Mouse (Mus musculus) bone marrow, adult 2 months (tissue): ENCODE measurements around the gene B4galt3. TPM values are rescaled to one million over a fixed set of nuclear protein-coding genes. Genes with fewer than 3 reads are reported as not detected.

ENCODE experiments used
- H3K27ac ChIP-seq: fragments of 200-500 bp; 2 replicates; pipeline ENCODE4 v1.5.1; 2012; ENCODE audit warnings: low read depth, mild to moderate bottlenecking, control low read depth, inconsistent platforms, low read length; ENCODE audit not compliant: control insufficient read depth, poor library complexity, insufficient read depth
- H3K4me1 ChIP-seq: fragments of 200-500 bp; 2 replicates; pipeline ENCODE4 v1.6.1; 2011; ENCODE audit warnings: low read length; ENCODE audit not compliant: control insufficient read depth, insufficient read depth
- H3K4me3 ChIP-seq: fragments of 200-500 bp; replicated peaks from 2 replicates; pipeline ENCODE3; 2011; ENCODE audit warnings: mild to moderate bottlenecking, low read depth, low read length, control low read depth; ENCODE audit not compliant: control insufficient read depth
- CTCF ChIP-seq: fragments of 200-500 bp; IDR thresholded peaks from 2 replicates; pipeline ENCODE4 v1.5.1; 2011; ENCODE audit warnings: low read length, control low read depth; ENCODE audit not compliant: control insufficient read depth, insufficient read depth
- POLR2A ChIP-seq: fragments of 200-500 bp; IDR thresholded peaks from 2 replicates; pipeline ENCODE4 v1.6.1; 2011; ENCODE audit warnings: low read depth, mild to moderate bottlenecking, control low read depth, low read length, borderline replicate concordance; ENCODE audit not compliant: control insufficient read depth
- WGBS: fragments of 180-500 bp; shearing (Covaris S2); methylation state at CpG from one replicate; pipeline ENCODE4 v1.1.7; 2018; 5-methylcytosine and 5-hydroxymethylcytosine counted together
- polyA plus RNA-seq: library from polyadenylated mRNA; stranded (reverse); fragments of >200 nt; gene quantifications from 2 replicates; pipeline ENCODE4 v1.2.4, GENCODE M21; 2011; ENCODE audit warnings: low replicate concordance; ENCODE audit not compliant: missing spikeins, insufficient read depth, insufficient read length

The B4galt3 gene
- polyA plus RNA-seq, 1 experiment, result 67.5 TPM

GRCm38 (mm10) chr1:171320151-171320550 is 50.0 kb downstream of the B4galt3 start:
- no peak overlapping the region for H3K4me3 ChIP-seq
- no peaks in the 10 kb centered on the region for H3K4me1 ChIP-seq
- no peak overlapping the region for H3K27ac ChIP-seq
- 66% methylated on average over 5 of the region's 5 CpGs for WGBS
- TF ChIP-seq POLR2A, result no peak
- no peak for TF ChIP-seq CTCF

- Histone ChIP-seq H3K4me1 (no peaks in the 10 kb centered on the region; the same call in 1 of the 2 replicates), H3K27ac (no peak overlapping the region), H3K4me3 (no peak overlapping the region)
- TF ChIP-seq POLR2A (no peak), CTCF (no peak)
These were observed 51.3 kb downstream of the B4galt3 start for GRCm38 (mm10) chr1:171321415-171321814.

GRCm38 (mm10) chr1:171322012-171322411 is 51.9 kb downstream of the B4galt3 start:
- H3K27ac ChIP-seq, result no peak overlapping the region
- TF ChIP-seq POLR2A (no peak), CTCF (no peak)
- 67% methylated on average over 1 of the region's 1 CpGs for WGBS
- no peak overlapping the region for H3K4me3 ChIP-seq
- H3K4me1 ChIP-seq, result no peaks in the 10 kb centered on the region; the same call in 1 of the 2 replicates

GRCm38 (mm10) chr1:171325571-171325970 is 55.4 kb downstream of the B4galt3 start:
- 89% methylated on average over 2 of the region's 2 CpGs for WGBS
- TF ChIP-seq POLR2A, result no peak
- TF ChIP-seq CTCF, result no peak
- no peak overlapping the region for H3K4me3 ChIP-seq

More at GRCm38 (mm10) chr1:171325571-171325970, 55.4 kb downstream of the B4galt3 start:
- Histone ChIP-seq H3K27ac (no peak overlapping the region), H3K4me1 (no peaks in the 10 kb centered on the region; the same call in 1 of the 2 replicates)

Other genes starting within 250 kb of the B4galt3 start
- 18.2 and 56.7 TPM in 2 replicates for gene Fcgr3, start 205.4 kb upstream of the B4galt3 start, polyA plus RNA-seq
- not detected in 2 replicates for gene Cfap126, start 156.4 kb upstream of the B4galt3 start, polyA plus RNA-seq
- 63.6 and 72.1 TPM in 2 replicates for gene Sdhc, start 119.7 kb upstream of the B4galt3 start, polyA plus RNA-seq
- not detected in 2 replicates for gene Mpz, start 119.6 kb upstream of the B4galt3 start, polyA plus RNA-seq
- gene Pcp4l1, start 74.1 kb upstream of the B4galt3 start, polyA plus RNA-seq, result 4.3 and 5.1 TPM in 2 replicates
- 0.80 and 1.0 TPM in 2 replicates for gene Nr1i3, start 56.4 kb upstream of the B4galt3 start, polyA plus RNA-seq
- gene Tomm40l, start 47.8 kb upstream of the B4galt3 start, polyA plus RNA-seq, result 10.8 and 20.1 TPM in 2 replicates
- 66.3 and 203 TPM in 2 replicates for gene Apoa2, start 45.3 kb upstream of the B4galt3 start, polyA plus RNA-seq
- gene Fcer1g, start 36.0 kb upstream of the B4galt3 start, polyA plus RNA-seq, result 102 and 317 TPM in 2 replicates
- 0.25 TPM in 1 of 2 replicates, not detected in the other for gene Adamts4, start 19.9 kb upstream of the B4galt3 start, polyA plus RNA-seq
- 109 and 134 TPM in 2 replicates for gene Ndufs2, start 18.9 kb upstream of the B4galt3 start, polyA plus RNA-seq
- 197 and 282 TPM in 2 replicates for gene Ppox, start 10.9 kb downstream of the B4galt3 start, polyA plus RNA-seq
- gene Usp21, start 17.7 kb downstream of the B4galt3 start, polyA plus RNA-seq, result 39.1 and 60.0 TPM in 2 replicates
- gene Ufc1, start 24.7 kb downstream of the B4galt3 start, polyA plus RNA-seq, result 34.0 and 84.2 TPM in 2 replicates
- gene Dedd, start 58.8 kb downstream of the B4galt3 start, polyA plus RNA-seq, result 31.6 and 49.7 TPM in 2 replicates
- gene Nit1, start 75.3 kb downstream of the B4galt3 start, polyA plus RNA-seq, result 16.0 and 18.8 TPM in 2 replicates
- 73.2 and 94.4 TPM in 2 replicates for gene Pfdn2, start 75.3 kb downstream of the B4galt3 start, polyA plus RNA-seq
- 1.3 TPM in 1 of 2 replicates, not detected in the other for gene Klhdc9, start 90.5 kb downstream of the B4galt3 start, polyA plus RNA-seq
- gene Nectin4, start 99.8 kb downstream of the B4galt3 start, polyA plus RNA-seq, result 0.27 and 1.1 TPM in 2 replicates
- gene Arhgap30, start 118.6 kb downstream of the B4galt3 start, polyA plus RNA-seq, result 36.8 and 72.9 TPM in 2 replicates
- gene Usf1, start 141.0 kb downstream of the B4galt3 start, polyA plus RNA-seq, result 48.6 and 92.2 TPM in 2 replicates
- gene Tstd1, start 148.5 kb downstream of the B4galt3 start, polyA plus RNA-seq, result 8.7 and 19.3 TPM in 2 replicates
- gene F11r, start 167.2 kb downstream of the B4galt3 start, polyA plus RNA-seq, result 13.2 and 21.5 TPM in 2 replicates
- 4.5 and 8.7 TPM in 2 replicates for gene Alyref2, start 233.2 kb downstream of the B4galt3 start, polyA plus RNA-seq